Mouse (Mus musculus) brain, embryonic 14.5 days (tissue): ENCODE results near the gene Iqsec3.

ENCODE experiments used
- CTCF ChIP-seq: fragments of 200-500 bp; IDR thresholded peaks from 2 replicates; pipeline ENCODE4 v1.5.1; 2012; ENCODE audit warnings: inconsistent platforms, mild to moderate bottlenecking, moderate library complexity, borderline replicate concordance; ENCODE audit not compliant: insufficient read depth, insufficient read length; ENCODE audit errors: extremely low read depth
- POLR2A ChIP-seq: fragments of 200-500 bp; IDR thresholded peaks from 2 replicates; pipeline ENCODE4 v1.6.1; 2012; ENCODE audit warnings: mild to moderate bottlenecking, inconsistent platforms, borderline replicate concordance; ENCODE audit not compliant: poor library complexity, insufficient read depth, insufficient read length, severe bottlenecking; ENCODE audit errors: extremely low read depth

GRCm38 (mm10) chr6:121352276-121352675, 121.2 kb downstream of the Iqsec3 start:
- TF ChIP-seq CTCF (no peak), POLR2A (no peak)
